Mouse (Mus musculus) thymus, adult 2 months (tissue): ENCODE data around the gene Sys1. TPM values are rescaled to one million over a fixed set of nuclear protein-coding genes. Genes with fewer than 3 reads are reported as not detected.

ENCODE experiments used
- DNase-seq: peaks from one replicate; pipeline ENCODE4 v3.0.0; 2021
- H3K27ac ChIP-seq: fragments of 200-500 bp; 2 replicates; pipeline ENCODE4 v1.5.1; 2012; ENCODE audit warnings: low read length, control low read depth; ENCODE audit not compliant: control insufficient read depth, insufficient read depth
- H3K27me3 ChIP-seq: fragments of 200-500 bp; 2 replicates; pipeline ENCODE4 v1.6.1; 2012; ENCODE audit warnings: mild to moderate bottlenecking, low read length, moderate library complexity, mixed read lengths; ENCODE audit not compliant: control insufficient read depth, insufficient read depth
- H3K36me3 ChIP-seq: fragments of 200-500 bp; 2 replicates; pipeline ENCODE4 v1.6.1; 2012; ENCODE audit warnings: mild to moderate bottlenecking, low read length, moderate library complexity; ENCODE audit not compliant: control insufficient read depth, insufficient read depth
- H3K4me1 ChIP-seq: fragments of 200-500 bp; replicated peaks from 2 replicates; pipeline ENCODE4 v1.6.1; 2012; ENCODE audit warnings: low read length; ENCODE audit not compliant: control insufficient read depth, insufficient read depth
- H3K4me3 ChIP-seq: fragments of 200-500 bp; 2 replicates; pipeline ENCODE4 v1.5.1; 2012; ENCODE audit warnings: mild to moderate bottlenecking, low read length, control low read depth, moderate library complexity; ENCODE audit not compliant: control insufficient read depth, insufficient read depth
- CTCF ChIP-seq: fragments of 200-500 bp; IDR thresholded peaks from 2 replicates; pipeline ENCODE4 v1.5.1; 2012; ENCODE audit warnings: mild to moderate bottlenecking, control low read depth, low read length, moderate library complexity, borderline replicate concordance; ENCODE audit not compliant: control insufficient read depth, poor library complexity, insufficient read depth; ENCODE audit errors: extremely low read depth
- POLR2A ChIP-seq: fragments of 200-500 bp; IDR thresholded peaks from 2 replicates; pipeline ENCODE4 v1.6.1; 2012; ENCODE audit warnings: mild to moderate bottlenecking, low read length, control low read depth, moderate library complexity; ENCODE audit not compliant: control insufficient read depth, poor library complexity, insufficient read depth; ENCODE audit errors: extremely low read depth
- WGBS: fragments of 180-500 bp; shearing (Covaris S2); methylation state at CpG from one replicate; pipeline ENCODE4 v1.1.7; 2018; 5-methylcytosine and 5-hydroxymethylcytosine counted together
- polyA plus RNA-seq: library from polyadenylated mRNA; depleted of rRNA; stranded (reverse); fragments of >200 nt; gene quantifications from 2 replicates; pipeline ENCODE4 v1.2.3, GENCODE M21; 2012

The Sys1 gene
- polyA plus RNA-seq, 1 experiment: 183 TPM

- no peak for DNase-seq
- H3K36me3 ChIP-seq: peaks cover 49% of the 10 kb centered on the region
- H3K27me3 ChIP-seq: no peaks in the 10 kb centered on the region
- TF ChIP-seq CTCF: no peak
- no peak for TF ChIP-seq POLR2A
- WGBS: 95% methylated on average over 7 of the region's 7 CpGs
- peaks cover 6% of the 10 kb centered on the region for H3K4me1 ChIP-seq
- H3K27ac ChIP-seq: no peak overlapping the region
- no peak overlapping the region for H3K4me3 ChIP-seq
These were observed 43.7 kb downstream of the Sys1 start for GRCm38 (mm10) chr2:164500511-164500910.

GRCm38 (mm10) chr2:164504919-164505318 lies 48.2 kb downstream of the Sys1 start:
- H3K27me3 ChIP-seq: no peaks in the 10 kb centered on the region
- no peaks in the 10 kb centered on the region for H3K4me1 ChIP-seq
- DNase-seq: no peak
- H3K4me3 ChIP-seq: no peak overlapping the region
- peaks cover 56% of the 10 kb centered on the region for H3K36me3 ChIP-seq
- no peak for TF ChIP-seq POLR2A
- TF ChIP-seq CTCF: no peak
- H3K27ac ChIP-seq: no peak overlapping the region
- 93% methylated on average over 3 of the region's 3 CpGs for WGBS

GRCm38 (mm10) chr2:164505619-164506347 lies 49.0 kb downstream of the Sys1 start:
- Histone ChIP-seq H3K4me3 (no peak overlapping the region), H3K27ac (no peak overlapping the region), H3K4me1 (no peaks in the 10 kb centered on the region), H3K27me3 (no peaks in the 10 kb centered on the region), H3K36me3 (peaks cover 49% of the 10 kb centered on the region)
- WGBS: 98% methylated on average over 4 of the region's 4 CpGs
- TF ChIP-seq CTCF (no peak), POLR2A (no peak)
- no peak for DNase-seq

GRCm38 (mm10) chr2:164507811-164508210 lies 51.0 kb downstream of the Sys1 start:
- no peak for DNase-seq
- 95% methylated on average over 19 of the region's 19 CpGs for WGBS
- Histone ChIP-seq H3K36me3 (peaks cover 33% of the 10 kb centered on the region), H3K4me1 (no peaks in the 10 kb centered on the region), H3K27ac (no peak overlapping the region), H3K4me3 (no peak overlapping the region), H3K27me3 (no peaks in the 10 kb centered on the region)
- TF ChIP-seq CTCF (no peak), POLR2A (no peak)

- no peaks in the 10 kb centered on the region for H3K4me1 ChIP-seq
- no peak for TF ChIP-seq POLR2A
- TF ChIP-seq CTCF: no peak
- no peak overlapping the region for H3K27ac ChIP-seq
- WGBS: 81% methylated on average over 5 of the region's 5 CpGs
- no peaks in the 10 kb centered on the region for H3K27me3 ChIP-seq
- no peak for DNase-seq
- H3K4me3 ChIP-seq: no peak overlapping the region
- H3K36me3 ChIP-seq: peaks cover 8% of the 10 kb centered on the region
These were observed 53.9 kb downstream of the Sys1 start for GRCm38 (mm10) chr2:164510621-164511190.

- no peak for DNase-seq
These were observed 55.6 kb downstream of the Sys1 start for GRCm38 (mm10) chr2:164512121-164512909.

GRCm38 (mm10) chr2:164513389-164513788 lies 56.6 kb downstream of the Sys1 start:
- 83% methylated on average over 8 of the region's 8 CpGs for WGBS
- no peak for DNase-seq
- Histone ChIP-seq H3K27ac (no peak overlapping the region), H3K4me3 (no peak overlapping the region), H3K36me3 (no peaks in the 10 kb centered on the region), H3K27me3 (no peaks in the 10 kb centered on the region), H3K4me1 (no peaks in the 10 kb centered on the region)
- TF ChIP-seq POLR2A (no peak), CTCF (no peak)

More at GRCm38 (mm10) chr2:164512121-164512909, 55.6 kb downstream of the Sys1 start:
- Histone ChIP-seq H3K27me3 (no peaks in the 10 kb centered on the region), H3K27ac (no peak overlapping the region), H3K36me3 (no peaks in the 10 kb centered on the region), H3K4me1 (no peaks in the 10 kb centered on the region), H3K4me3 (no peak overlapping the region)
- WGBS: 70% methylated on average over 12 of the region's 14 CpGs
- TF ChIP-seq POLR2A: no peak
- TF ChIP-seq CTCF: no peak
